7 mouse cellular contexts compared by ENCODE assay signal in genomic region chr1:58710711-58711364, GRCm38 (mm10). TPM values are rescaled to one million over a fixed set of nuclear protein-coding genes. Genes with fewer than 3 reads are reported as not detected.
A peak's percentile ranks its signal among the peaks of the same experiment; 100 is the strongest.
DNase-seq lines count a peak whose midpoint lies in the region; ATAC-seq lines count a peak whose summit lies in the region.

No protein-coding gene starts in this region.

- H3K27me3 ChIP-seq in embryonic facial prominence, embryonic 14.5 days (replicated peaks; ENCODE audit: control insufficient read depth, insufficient read depth, low read length): no peaks in the 10 kb centered on the region
- H3K27me3 ChIP-seq in limb, embryonic 10.5 days (ENCODE audit: low read depth, poor library complexity, severe bottlenecking): no peaks in the 10 kb centered on the region

- H3K9ac ChIP-seq in embryonic facial prominence, embryonic 14.5 days (ENCODE audit: low read depth, low read length): peak overlapping the region; percentile 91

- H3K4me2 ChIP-seq in embryonic facial prominence, embryonic 14.5 days (ENCODE audit: low read depth, low read length): peak overlapping the region; percentile 79

- H3K4me1 ChIP-seq in embryonic facial prominence, embryonic 14.5 days (ENCODE audit: control insufficient read depth, insufficient read depth, low read length): peaks cover 9% of the 10 kb centered on the region
- peaks cover 18% of the 10 kb centered on the region for H3K4me1 ChIP-seq in limb, embryonic 10.5 days

- no peaks in the 10 kb centered on the region for H3K9me3 ChIP-seq in embryonic facial prominence, embryonic 14.5 days (ENCODE audit: control insufficient read depth, low read length)
- H3K9me3 ChIP-seq in limb, embryonic 10.5 days (replicated peaks): no peaks in the 10 kb centered on the region

- ATAC-seq in embryonic facial prominence, embryonic 14.5 days (ENCODE audit: low read depth): no peak

- peak; percentile 58 for DNase-seq in thymus, postnatal 0 days (ENCODE audit: low spot score)
- no peak for DNase-seq in thymus, postnatal 10 days (ENCODE audit: low spot score in 2 of 2)
- peak; percentile 48 for DNase-seq in embryonic facial prominence, embryonic 14.5 days (ENCODE audit: low spot score)
- no peak for DNase-seq in limb, embryonic 10.5 days (ENCODE audit: low spot score)
- peak; percentile 39 for DNase-seq in neural tube, embryonic 10.5 days (ENCODE audit: extremely low spot score, low spot score)
- DNase-seq in ovary, postnatal 14 days (ENCODE audit: low spot score): no peak
- DNase-seq in adrenal gland, adult (ENCODE audit: inconsistent age in 2 of 2, low spot score in 1 of 2): no peak

- peak overlapping the region; percentile 100 for H3K27ac ChIP-seq in embryonic facial prominence, embryonic 14.5 days (replicated peaks; ENCODE audit: low read depth, low read length)
- H3K27ac ChIP-seq in limb, embryonic 10.5 days: peak overlapping the region; percentile 94

- 36% methylated on average over 10 of the region's 10 CpGs for WGBS in embryonic facial prominence, embryonic 14.5 days
- 57% methylated on average over 10 of the region's 10 CpGs for WGBS in limb, embryonic 10.5 days

- peak overlapping the region; percentile 61 for H3K4me3 ChIP-seq in embryonic facial prominence, embryonic 14.5 days (ENCODE audit: low read depth, low read length)
- peak overlapping the region; percentile 74 for H3K4me3 ChIP-seq in limb, embryonic 10.5 days

- peaks cover 10% of the 10 kb centered on the region for H3K36me3 ChIP-seq in embryonic facial prominence, embryonic 14.5 days (ENCODE audit: control insufficient read depth, insufficient read depth, low read length)
- H3K36me3 ChIP-seq in limb, embryonic 10.5 days: peaks cover 9% of the 10 kb centered on the region

RNA-seq across cellular contexts. Expression of gene Cflar, which starts 0.5 kb away (rescaled TPM):
- 99.4 and 118 TPM in 2 replicates for polyA plus RNA-seq in thymus, postnatal 0 days (2015; fragmentation: Nextera tagmentation; extraction: Ambion mirVana)
- 32.4 and 33.9 TPM in 2 replicates for polyA plus RNA-seq in embryonic facial prominence, embryonic 14.5 days (2014; fragmentation: Nextera tagmentation; extraction: Ambion mirVana)
- 23.2 and 26.2 TPM in 2 replicates for polyA plus RNA-seq in limb, embryonic 10.5 days (2016; fragmentation: Nextera tagmentation; extraction: Ambion mirVana)

RNA-seq across cellular contexts. Expression of gene Als2cr12, which starts 15.0 kb away (rescaled TPM):
- 0.14 and 0.35 TPM in 2 replicates for polyA plus RNA-seq in thymus, postnatal 0 days (2015; fragmentation: Nextera tagmentation; extraction: Ambion mirVana)
- 0.13 and 0.22 TPM in 2 replicates for polyA plus RNA-seq in embryonic facial prominence, embryonic 14.5 days (2014; fragmentation: Nextera tagmentation; extraction: Ambion mirVana)
- polyA plus RNA-seq in limb, embryonic 10.5 days (2016; fragmentation: Nextera tagmentation; extraction: Ambion mirVana): not detected in 2 replicates

Comparison
In these comparisons a context has a peak if more than half of its experiments do, and no peak if none do; other contexts are left out.
1. DNase-seq: peak in thymus, postnatal 0 days (single experiment), embryonic facial prominence, embryonic 14.5 days (single experiment) and neural tube, embryonic 10.5 days (single experiment); none in thymus, postnatal 10 days (0 of 2), limb, embryonic 10.5 days (single experiment), ovary, postnatal 14 days (single experiment) and adrenal gland, adult (0 of 2).